Mouse (Mus musculus) bone marrow, adult 2 months (tissue): ENCODE results near the gene Armc12.

Source experiments
- CTCF ChIP-seq: fragments of 200-500 bp; IDR thresholded peaks from 2 replicates; pipeline ENCODE4 v1.5.1; 2011; ENCODE audit warnings: low read length, control low read depth; ENCODE audit not compliant: control insufficient read depth, insufficient read depth
- POLR2A ChIP-seq: fragments of 200-500 bp; IDR thresholded peaks from 2 replicates; pipeline ENCODE4 v1.6.1; 2011; ENCODE audit warnings: low read depth, mild to moderate bottlenecking, control low read depth, low read length, borderline replicate concordance; ENCODE audit not compliant: control insufficient read depth

GRCm38 (mm10) chr17:28586509-28586908, 55.9 kb downstream of the Armc12 start:
- TF ChIP-seq POLR2A = no peak
- no peak for TF ChIP-seq CTCF
